Mouse (Mus musculus) lung, postnatal 0 days (tissue): Measurements from ENCODE around the gene Pm20d1.

Experiments used
- CTCF ChIP-seq: IDR thresholded peaks from 2 replicates; pipeline ENCODE4 v1.5.1; 2016; ENCODE audit warnings: antibody characterized with exemption, mild to moderate bottlenecking
- EP300 ChIP-seq: IDR thresholded peaks from 2 replicates; pipeline ENCODE4 v1.6.1; 2016; ENCODE audit warnings: antibody characterized with exemption, mild to moderate bottlenecking, control low read depth

DNA sequence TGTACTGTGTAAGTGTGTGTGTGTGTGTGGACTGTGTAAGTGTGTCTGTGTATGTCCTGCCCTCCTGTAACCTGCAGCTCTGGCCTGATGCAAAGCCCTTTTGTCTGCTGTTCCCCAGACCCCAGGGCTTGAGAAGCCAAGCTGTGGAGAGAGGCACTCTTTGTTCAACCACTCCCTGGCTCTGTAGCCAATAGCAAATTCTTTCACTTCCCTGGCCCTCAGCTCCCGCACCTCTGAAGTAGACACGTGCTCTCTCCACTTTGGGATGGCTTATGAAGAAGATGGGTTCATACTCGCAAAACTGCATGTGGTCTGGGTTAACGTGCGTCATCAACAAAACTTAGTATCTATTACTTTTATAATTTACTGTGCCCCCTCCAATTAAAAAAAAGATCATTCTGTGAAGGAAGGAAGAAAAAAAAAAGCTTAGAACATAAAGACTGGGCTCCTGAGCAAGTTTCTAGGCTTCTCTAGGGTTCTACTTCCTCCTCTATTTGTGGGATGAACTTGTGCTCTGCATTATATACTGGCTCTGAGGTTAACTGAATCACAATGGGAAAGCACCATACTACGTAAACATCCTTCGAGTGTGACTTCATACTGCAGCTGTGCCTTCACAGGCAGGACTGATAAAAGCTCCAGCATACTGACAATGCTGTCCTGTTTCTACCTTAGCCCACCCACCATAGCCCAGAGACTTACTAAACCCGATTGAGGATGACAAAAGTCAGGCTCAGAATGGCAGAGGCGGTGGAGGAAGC is 37.3 kb upstream of the Pm20d1 start:
- TF ChIP-seq CTCF (no peak), EP300 (no peak)
